Mouse (Mus musculus): ENCODE measurements around the gene Cbarp. TPM values are rescaled to one million over a fixed set of nuclear protein-coding genes. Genes with fewer than 3 reads are reported as not detected.

Gene Cbarp
- polyA plus RNA-seq (2012; rRNA removed) = 161 and 178 TPM in 2 replicates

DNA sequence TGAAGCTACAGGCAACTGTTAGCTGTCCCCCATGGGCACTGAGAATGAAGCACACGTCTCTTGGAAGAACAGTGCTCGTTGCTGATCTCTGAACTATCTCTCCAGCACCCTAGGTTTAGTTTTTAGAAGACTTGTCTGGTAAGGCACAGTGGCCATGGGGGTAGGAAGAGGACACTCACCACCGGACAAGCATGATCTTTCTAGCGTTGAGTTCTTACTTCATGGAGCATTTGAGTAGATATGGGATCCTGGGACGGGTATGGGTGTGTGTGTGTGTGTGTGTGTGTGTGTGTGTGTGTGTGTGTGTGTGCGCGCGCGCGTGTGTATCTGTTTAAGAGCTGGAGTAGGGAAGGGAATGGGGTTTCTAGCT lies at the start of gene Cbarp:
TSS of gene Cbarp (minus strand) at position 170 of the 370 bp plus-strand sequence.

DNA sequence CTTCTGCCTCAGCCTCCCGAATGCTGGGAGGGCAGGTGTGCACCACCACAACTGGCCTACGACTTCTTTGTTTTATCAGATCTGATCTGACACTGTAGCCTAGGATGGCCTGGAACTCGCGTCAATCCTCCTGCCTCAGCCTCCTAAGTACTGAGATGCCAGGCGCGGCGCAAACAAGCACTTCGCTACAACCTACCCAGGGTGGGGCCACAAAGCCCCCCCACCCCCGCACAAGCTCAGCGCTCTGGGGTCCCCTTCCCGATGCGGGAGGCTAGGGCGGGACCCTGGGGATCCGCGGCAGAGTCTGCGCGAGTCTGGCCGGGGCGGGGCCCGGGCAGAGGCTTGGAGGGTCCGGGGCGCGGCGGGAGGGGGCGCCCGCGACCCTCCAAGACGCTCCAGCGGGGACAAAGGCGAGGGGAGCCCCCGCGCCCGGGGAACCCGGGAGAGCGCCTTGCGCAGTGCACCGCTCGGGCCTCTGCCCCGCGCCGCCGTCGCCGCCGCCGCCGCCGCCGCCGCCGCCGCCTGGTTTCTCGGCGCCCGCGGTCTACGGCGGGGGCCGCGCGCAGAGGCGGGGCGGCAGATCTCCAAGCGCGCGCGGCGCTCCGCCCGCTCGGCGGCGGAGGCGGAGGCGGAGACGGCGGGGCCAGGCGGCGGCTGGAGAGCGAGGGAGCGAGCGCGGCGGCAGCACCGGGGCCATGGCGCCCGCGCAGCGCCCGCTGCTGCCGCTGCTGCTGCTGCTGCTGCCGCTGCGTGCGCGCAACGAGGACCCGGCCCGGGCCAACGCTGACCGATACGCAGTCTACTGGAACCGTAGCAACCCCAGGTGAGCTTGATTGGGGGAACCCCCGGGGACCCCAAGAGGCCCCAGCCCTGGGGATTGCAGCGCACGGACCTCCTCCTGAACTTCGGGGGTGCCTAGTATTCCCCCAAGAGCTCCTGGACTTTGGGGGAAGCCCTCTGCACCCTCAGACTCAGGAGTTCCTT lies 38.7 kb upstream of the Cbarp start, which contains the start of gene Efna2:
TSS of gene Efna2 (plus strand) at position 415 of the 984 bp plus-strand sequence.

DNA sequence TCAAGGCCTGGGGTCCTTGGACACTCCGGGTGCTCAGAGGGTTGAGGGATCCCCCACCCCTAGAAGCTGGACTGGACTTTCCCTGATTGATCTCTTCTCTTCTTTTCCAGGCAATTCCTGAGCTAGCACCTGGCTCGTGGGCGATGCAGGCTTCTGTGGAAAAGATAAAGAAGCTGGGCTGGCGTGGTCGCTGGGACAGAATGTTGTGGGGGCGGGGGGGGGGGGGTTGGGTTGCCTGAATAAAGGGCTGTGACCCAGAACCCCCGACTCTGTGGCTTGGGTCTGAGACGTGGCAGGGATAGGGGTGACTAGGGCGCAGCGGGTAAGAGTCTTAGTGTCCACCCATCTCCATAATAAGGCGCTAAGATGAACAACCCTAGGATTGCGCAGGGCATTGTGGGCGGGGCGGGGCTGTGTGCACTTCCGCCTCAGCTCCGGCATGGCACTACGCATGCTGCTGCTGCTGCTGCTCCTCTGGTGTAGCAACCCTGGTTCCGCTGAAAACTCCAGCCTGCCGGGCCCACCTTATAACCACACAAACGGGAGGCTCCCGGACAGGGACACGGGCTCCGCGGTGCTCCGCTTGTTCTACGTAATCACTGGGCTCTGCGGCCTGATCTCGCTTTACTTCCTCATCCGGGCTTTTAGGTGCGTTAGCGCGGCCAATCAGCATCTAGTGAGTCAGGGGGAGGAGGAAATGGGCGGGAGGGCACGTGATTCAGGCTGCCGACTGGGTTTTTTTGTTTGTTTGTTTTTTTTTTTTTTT lies 32.1 kb upstream of the Cbarp start, which contains the start of gene 1600002K03Rik:
TSS of gene 1600002K03Rik (plus strand) at position 418 of the 766 bp plus-strand sequence.

DNA sequence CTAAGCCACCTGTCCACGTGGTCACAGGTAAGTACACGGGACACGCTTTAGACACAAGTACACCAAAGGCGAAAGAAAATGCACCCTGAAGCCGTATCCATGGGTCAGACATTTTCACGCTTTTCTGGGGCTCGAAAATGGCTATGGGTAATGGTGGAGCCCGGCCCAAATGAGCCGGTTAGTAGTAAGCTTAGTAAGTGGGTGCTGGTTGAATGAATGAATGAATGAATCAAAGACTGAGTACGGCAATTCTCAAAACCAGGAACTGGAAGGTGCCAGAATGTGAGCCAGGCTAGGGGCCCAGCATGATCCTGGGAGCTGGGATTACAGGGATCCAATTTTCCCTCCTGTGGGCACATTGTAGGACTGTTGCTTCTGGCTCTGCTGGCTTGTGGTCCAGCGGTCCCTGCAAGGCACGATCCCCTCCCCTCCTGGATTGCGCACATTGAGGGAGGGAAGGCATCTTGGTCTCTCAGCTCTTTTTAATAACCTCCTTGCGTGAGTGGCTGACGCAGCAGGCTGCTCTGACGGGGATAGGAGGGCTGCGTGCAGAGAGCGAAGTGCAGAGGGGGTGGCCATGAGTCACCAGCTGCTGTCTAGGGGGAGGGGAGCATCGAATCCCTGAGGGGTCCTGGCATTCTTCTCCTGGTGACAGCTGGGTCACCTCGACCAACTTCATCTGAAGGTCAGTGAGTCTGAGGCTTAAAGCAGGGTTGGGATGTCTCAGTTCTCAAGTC lies 24.9 kb upstream of the Cbarp start, which contains the start of gene Cirbp:
TSS of gene Cirbp (plus strand) at position 594 of the 737 bp plus-strand sequence.

DNA sequence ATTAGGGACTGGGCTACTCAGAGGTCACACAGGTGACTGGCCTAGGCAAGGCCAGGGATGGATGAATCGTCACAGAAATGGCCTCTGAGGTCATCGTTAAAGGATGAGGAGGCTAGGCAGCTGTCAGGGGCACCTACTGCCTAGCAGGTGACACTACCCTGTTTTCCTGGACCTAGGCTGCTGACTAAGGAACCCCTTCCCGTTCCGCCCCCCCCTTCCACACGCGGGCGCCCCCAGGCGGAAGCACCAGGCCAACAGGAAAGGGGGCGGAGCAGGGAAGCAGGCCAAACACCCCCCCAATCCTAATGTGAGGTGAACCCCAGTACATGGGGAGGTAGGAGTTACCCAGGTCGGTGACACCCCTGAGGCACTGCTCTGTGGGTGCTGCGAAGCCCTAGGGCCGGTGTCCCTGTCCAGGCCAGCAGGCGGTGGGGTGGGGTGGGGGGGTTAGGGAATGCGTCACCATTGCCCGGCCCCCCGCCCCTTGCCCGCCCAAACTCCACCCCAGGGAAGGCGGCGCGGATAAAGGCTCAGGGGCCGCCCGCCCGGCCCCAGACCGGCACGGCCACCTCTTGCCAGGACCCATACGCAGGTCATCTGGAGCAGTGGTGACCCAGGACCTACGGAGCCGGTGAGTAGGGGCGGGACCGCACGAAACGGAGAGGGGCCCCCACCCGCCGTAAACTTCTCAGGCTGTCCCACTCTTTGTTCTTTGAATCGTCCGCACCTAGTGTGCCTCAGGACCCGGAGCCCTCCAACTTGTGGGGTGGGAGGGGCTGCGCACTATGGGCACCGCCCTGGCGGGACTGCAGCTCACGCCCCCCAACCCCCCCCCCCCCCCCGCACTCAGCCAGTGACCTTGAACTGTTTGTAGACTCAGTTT lies 7.3 kb upstream of the Cbarp start, which contains the start of gene Midn:
TSS of gene Midn (plus strand) at position 554 of the 883 bp plus-strand sequence.

DNA sequence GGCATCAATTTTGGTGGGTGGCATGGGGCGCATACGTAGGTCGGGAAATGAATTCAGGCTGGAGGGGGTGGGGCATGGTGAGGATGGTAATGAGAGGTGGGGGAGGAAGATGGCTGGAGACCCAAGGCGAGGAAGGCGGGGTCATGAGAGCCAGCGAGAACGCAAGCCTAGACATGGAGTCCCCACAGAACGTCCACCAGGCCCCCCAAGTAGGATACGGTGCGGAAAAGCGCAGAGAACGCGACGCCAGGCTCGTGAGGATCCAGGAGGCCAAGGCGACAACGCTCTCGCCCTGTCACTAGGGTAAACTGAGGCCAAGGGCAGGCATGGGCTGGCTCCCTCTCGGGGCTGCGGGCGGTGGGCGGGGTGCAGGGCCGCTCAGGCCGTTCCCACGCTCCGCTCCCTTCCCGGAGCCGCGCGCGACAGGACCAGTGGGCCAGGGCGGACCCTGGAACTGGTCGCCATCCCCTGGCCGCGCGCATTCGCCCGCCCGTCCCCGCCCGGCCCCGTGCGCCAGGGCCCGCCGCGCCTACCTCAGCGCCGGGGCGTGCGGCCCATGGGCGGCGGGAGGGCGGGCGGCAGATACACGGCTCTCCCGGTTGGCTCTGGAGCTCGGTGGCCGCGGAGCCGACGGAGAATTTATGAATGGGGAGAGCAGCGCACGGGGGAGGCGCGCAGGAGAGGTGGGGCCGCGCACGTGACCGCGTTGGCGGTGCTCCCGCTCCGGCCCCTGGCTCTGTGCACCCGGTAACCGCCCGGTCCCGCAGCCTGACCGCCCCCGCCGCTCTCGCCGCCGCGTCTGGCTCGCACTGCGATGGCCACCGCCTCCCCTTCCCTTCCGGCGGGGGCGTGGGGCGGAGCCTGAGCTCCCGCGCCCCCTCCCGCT lies 1.8 kb downstream of the Cbarp start, which contains the start of gene Atp5d:
TSS of gene Atp5d (plus strand) at position 80 of the 886 bp plus-strand sequence.

DNA sequence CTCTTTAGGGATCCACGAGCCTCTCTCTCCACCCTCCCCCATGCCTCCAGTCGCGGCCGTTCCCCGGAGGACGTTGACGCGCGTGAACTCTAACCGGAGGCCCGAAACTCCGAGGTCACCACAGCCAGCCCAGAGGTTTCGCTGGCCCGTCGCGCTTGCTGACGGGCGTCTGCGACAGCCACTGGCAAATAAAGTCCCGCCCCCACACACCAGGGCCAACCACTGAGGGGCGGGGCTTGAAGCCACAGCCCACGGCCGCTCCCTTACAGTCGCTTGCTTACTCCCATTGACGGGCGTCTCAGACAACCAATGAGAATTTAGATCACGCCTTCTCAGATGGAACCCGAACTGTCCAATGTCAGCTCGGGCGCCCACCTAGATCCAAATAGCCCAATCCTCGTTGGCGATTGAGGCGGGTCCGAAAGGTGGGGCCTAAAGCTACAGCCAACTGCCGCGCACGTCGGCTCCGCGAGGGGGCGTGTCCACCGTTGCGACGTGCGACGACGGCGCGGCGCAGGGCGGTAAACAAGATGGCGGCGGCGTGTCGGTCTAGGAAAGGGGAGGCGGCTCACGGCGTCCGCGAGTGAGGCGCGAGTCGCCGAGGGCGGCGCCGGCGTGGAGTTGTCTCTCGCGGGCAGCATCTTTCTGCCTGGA lies 25.2 kb downstream of the Cbarp start, which contains the start of gene Stk11:
TSS of gene Stk11 (plus strand) at position 514 of the 654 bp plus-strand sequence.

DNA sequence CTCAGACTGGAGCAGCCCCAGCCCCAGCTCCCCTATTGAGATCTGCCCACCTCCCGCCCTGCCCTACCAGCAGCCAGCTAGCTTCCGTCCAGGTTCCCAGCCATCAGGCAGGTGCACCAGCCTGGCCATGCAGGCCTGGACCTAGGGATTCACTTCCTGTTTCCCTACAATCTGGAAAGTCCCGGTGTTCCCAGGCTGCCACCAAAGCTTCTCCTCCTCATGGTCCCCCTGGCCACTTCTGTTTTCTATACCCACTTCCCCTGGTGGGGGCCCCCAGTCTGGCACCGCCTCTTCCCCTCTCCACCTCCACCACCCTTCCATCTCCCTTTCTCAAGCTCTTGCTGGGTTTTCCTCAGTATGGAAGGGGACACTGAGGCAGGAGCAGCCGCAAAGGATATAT lies 35.2 kb downstream of the Cbarp start, which contains the start of gene Sbno2:
TSS of gene Sbno2 (minus strand) at position 112 of the 400 bp plus-strand sequence.

Other genes starting within 250 kb of the Cbarp start
- 0.34 and 0.37 TPM in 2 replicates for gene Cfd, start 250.0 kb downstream of the Cbarp start, polyA plus RNA-seq (2012; rRNA removed)
- 53.6 and 60.9 TPM in 2 replicates for gene Med16, start 231.9 kb downstream of the Cbarp start, polyA plus RNA-seq (2012; rRNA removed)
- gene Gm26602, start 230.0 kb downstream of the Cbarp start, polyA plus RNA-seq (2012; rRNA removed) = not detected in 2 replicates
- 6.1 and 6.5 TPM in 2 replicates for gene Kiss1r, start 223.9 kb downstream of the Cbarp start, polyA plus RNA-seq (2012; rRNA removed)
- 172 and 208 TPM in 2 replicates for gene R3hdm4, start 219.6 kb downstream of the Cbarp start, polyA plus RNA-seq (2012; rRNA removed)
- gene Arid3a, start 213.8 kb downstream of the Cbarp start, polyA plus RNA-seq (2012; rRNA removed) = 4.2 TPM in 2 replicates
- 67.9 and 76.6 TPM in 2 replicates for gene Wdr18, start 180.7 kb downstream of the Cbarp start, polyA plus RNA-seq (2012; rRNA removed)
- gene Grin3b, start 170.1 kb downstream of the Cbarp start, polyA plus RNA-seq (2012; rRNA removed) = 0.40 and 0.45 TPM in 2 replicates
- 200 and 218 TPM in 2 replicates for gene Tmem259, start 156.5 kb downstream of the Cbarp start, polyA plus RNA-seq (2012; rRNA removed)
- 18.9 and 19.8 TPM in 2 replicates for gene Cnn2, start 152.3 kb downstream of the Cbarp start, polyA plus RNA-seq (2012; rRNA removed)
- 7.1 and 7.5 TPM in 2 replicates for gene Abca7, start 144.3 kb downstream of the Cbarp start, polyA plus RNA-seq (2012; rRNA removed)
- 2.2 and 2.4 TPM in 2 replicates for gene Arhgap45, start 124.2 kb downstream of the Cbarp start, polyA plus RNA-seq (2012; rRNA removed)
- gene Polr2e, start 101.0 kb downstream of the Cbarp start, polyA plus RNA-seq (2012; rRNA removed) = 242 and 245 TPM in 2 replicates
- gene Gpx4, start 93.7 kb downstream of the Cbarp start, polyA plus RNA-seq (2012; rRNA removed) = 421 and 492 TPM in 2 replicates
- gene Sbno2, start 35.3 kb downstream of the Cbarp start, polyA plus RNA-seq (2012; rRNA removed) = 23.6 and 27.5 TPM in 2 replicates
- gene Stk11, start 25.0 kb downstream of the Cbarp start, polyA plus RNA-seq (2012; rRNA removed) = 83.3 and 90.0 TPM in 2 replicates
- 451 and 454 TPM in 2 replicates for gene Atp5d, start 2.2 kb downstream of the Cbarp start, polyA plus RNA-seq (2012; rRNA removed)
- 71.4 and 90.3 TPM in 2 replicates for gene Midn, start 7.4 kb upstream of the Cbarp start, polyA plus RNA-seq (2012; rRNA removed)
- 393 and 405 TPM in 2 replicates for gene Cirbp, start 25.1 kb upstream of the Cbarp start, polyA plus RNA-seq (2012; rRNA removed)
- 14.0 and 17.9 TPM in 2 replicates for gene 1600002K03Rik, start 32.1 kb upstream of the Cbarp start, polyA plus RNA-seq (2012; rRNA removed)
- gene Efna2, start 38.6 kb upstream of the Cbarp start, polyA plus RNA-seq (2012; rRNA removed) = 39.2 and 42.5 TPM in 2 replicates
- 51.1 and 52.1 TPM in 2 replicates for gene Mum1, start 85.6 kb upstream of the Cbarp start, polyA plus RNA-seq (2012; rRNA removed)
- gene Ndufs7, start 108.3 kb upstream of the Cbarp start, polyA plus RNA-seq (2012; rRNA removed) = 302 and 305 TPM in 2 replicates
- 18.8 and 24.7 TPM in 2 replicates for gene Gamt, start 120.2 kb upstream of the Cbarp start, polyA plus RNA-seq (2012; rRNA removed)
- gene Dazap1, start 120.7 kb upstream of the Cbarp start, polyA plus RNA-seq (2012; rRNA removed) = 128 and 136 TPM in 2 replicates
- 2,373 and 2,399 TPM in 2 replicates for gene Rps15, start 151.6 kb upstream of the Cbarp start, polyA plus RNA-seq (2012; rRNA removed)
- 140 and 172 TPM in 2 replicates for gene Apc2, start 155.1 kb upstream of the Cbarp start, polyA plus RNA-seq (2012; rRNA removed)
- 25.8 and 26.3 TPM in 2 replicates for gene 2310011J03Rik, start 179.7 kb upstream of the Cbarp start, polyA plus RNA-seq (2012; rRNA removed)
- 10.6 and 10.7 TPM in 2 replicates for gene Pcsk4, start 188.7 kb upstream of the Cbarp start, polyA plus RNA-seq (2012; rRNA removed)
- gene Reep6, start 189.1 kb upstream of the Cbarp start, polyA plus RNA-seq (2012; rRNA removed) = 3.1 and 3.2 TPM in 2 replicates
- 1.2 and 2.2 TPM in 2 replicates for gene Adamtsl5, start 207.6 kb upstream of the Cbarp start, polyA plus RNA-seq (2012; rRNA removed)
- gene Plk5, start 215.6 kb upstream of the Cbarp start, polyA plus RNA-seq (2012; rRNA removed) = 14.5 and 15.1 TPM in 2 replicates
- 72.2 and 76.7 TPM in 2 replicates for gene Mex3d, start 246.8 kb upstream of the Cbarp start, polyA plus RNA-seq (2012; rRNA removed)

All from central nervous system, embryonic 18 days (tissue).